Mouse (Mus musculus): ENCODE results near the gene Cabp7.
"Not testable (repeated sequence)": the region's sequence is repeated elsewhere in the genome, so short reads cannot be mapped to it uniquely, and the experiment has no call there.

Cabp7 gene

GRCm38 (mm10) chr11:4747285-4747684 lies 707 bp upstream of the Cabp7 start:
- no peak for DNase-seq (ENCODE audit: low read depth, low spot score)

GRCm38 (mm10) chr11:4745969-4746368 lies 609 bp downstream of the Cabp7 start:
- no peak for DNase-seq (ENCODE audit: low read depth, low spot score)

GRCm38 (mm10) chr11:4744691-4745090 lies 1.9 kb downstream of the Cabp7 start:
- DNase-seq (ENCODE audit: low read depth, low spot score), result no peak

- no peak for DNase-seq (ENCODE audit: low read depth, low spot score)
Observed at GRCm38 (mm10) chr11:4740785-4741184, 5.8 kb downstream of the Cabp7 start.

GRCm38 (mm10) chr11:4738719-4739118 lies 7.9 kb downstream of the Cabp7 start:
- no peak for DNase-seq (ENCODE audit: low read depth, low spot score)

- no peak for DNase-seq (ENCODE audit: low read depth, low spot score)
Observed at GRCm38 (mm10) chr11:4737682-4738081, 8.9 kb downstream of the Cabp7 start.

- DNase-seq (ENCODE audit: low read depth, low spot score), result no peak
Observed at GRCm38 (mm10) chr11:4736355-4736754, 10.2 kb downstream of the Cabp7 start.

- no peak for DNase-seq (ENCODE audit: low read depth, low spot score)
Observed at GRCm38 (mm10) chr11:4734179-4734578, 12.4 kb downstream of the Cabp7 start.

- DNase-seq (ENCODE audit: low read depth, low spot score), result no peak
Observed at GRCm38 (mm10) chr11:4731781-4732180, 14.8 kb downstream of the Cabp7 start.

GRCm38 (mm10) chr11:4730913-4731312 lies 15.7 kb downstream of the Cabp7 start:
- DNase-seq (ENCODE audit: low read depth, low spot score), result no peak

GRCm38 (mm10) chr11:4730096-4730495 lies 16.5 kb downstream of the Cabp7 start:
- DNase-seq (ENCODE audit: low read depth, low spot score), result no peak

- no peak for DNase-seq (ENCODE audit: low read depth, low spot score)
Observed at GRCm38 (mm10) chr11:4729603-4730002, 17.0 kb downstream of the Cabp7 start.

- no peak for DNase-seq (ENCODE audit: low read depth, low spot score)
Observed at GRCm38 (mm10) chr11:4721728-4722127, 24.9 kb downstream of the Cabp7 start.

GRCm38 (mm10) chr11:4720900-4721580 lies 25.5 kb downstream of the Cabp7 start:
- no peak for DNase-seq (ENCODE audit: low read depth, low spot score)

- DNase-seq (ENCODE audit: low read depth, low spot score), result no peak
Observed at GRCm38 (mm10) chr11:4720393-4720792, 26.2 kb downstream of the Cabp7 start.

- no peak for DNase-seq (ENCODE audit: low read depth, low spot score)
Observed at GRCm38 (mm10) chr11:4719961-4720360, 26.6 kb downstream of the Cabp7 start.

- DNase-seq (ENCODE audit: low read depth, low spot score), result no peak
Observed at GRCm38 (mm10) chr11:4718548-4718947, 28.0 kb downstream of the Cabp7 start.

- no peak for DNase-seq (ENCODE audit: low read depth, low spot score)
Observed at GRCm38 (mm10) chr11:4716530-4717236, 29.9 kb downstream of the Cabp7 start.

- DNase-seq (ENCODE audit: low read depth, low spot score), result no peak
Observed at GRCm38 (mm10) chr11:4715596-4715995, 31.0 kb downstream of the Cabp7 start.

- no peak for DNase-seq (ENCODE audit: low read depth, low spot score)
Observed at GRCm38 (mm10) chr11:4714727-4715126, 31.9 kb downstream of the Cabp7 start.

GRCm38 (mm10) chr11:4712822-4713221 lies 33.8 kb downstream of the Cabp7 start:
- DNase-seq (ENCODE audit: low read depth, low spot score), result no peak

GRCm38 (mm10) chr11:4710188-4710587 lies 36.4 kb downstream of the Cabp7 start:
- not testable (repeated sequence) for DNase-seq (ENCODE audit: low read depth, low spot score)

- no peak for DNase-seq (ENCODE audit: low read depth, low spot score)
Observed at GRCm38 (mm10) chr11:4705178-4705577, 41.4 kb downstream of the Cabp7 start.

Measured in WW6 (cell line).